Mouse (Mus musculus) hindbrain, embryonic 12.5 days (tissue): Measurements from ENCODE around the gene Amfr. TPM values are rescaled to one million over a fixed set of nuclear protein-coding genes. Genes with fewer than 3 reads are reported as not detected.
"Not testable (repeated sequence)": the region's sequence is repeated elsewhere in the genome, so short reads cannot be mapped to it uniquely, and the experiment has no call there.

Experiments used
- ATAC-seq: fragments of 200-750 bp; cut with Nextera tagmentation; 2 replicates; pipeline ENCODE4 v1.8.0; 2017; ENCODE audit warnings: moderate TSS enrichment; ENCODE audit not compliant: low FRiP score
- H3K27ac ChIP-seq: fragments of 300-500 bp; sonication (generic); 2 replicates; pipeline ENCODE4 v1.5.1; 2016; ENCODE audit warnings: mild to moderate bottlenecking
- H3K27me3 ChIP-seq: fragments of 300-500 bp; sonication (generic); 2 replicates; pipeline ENCODE4 v1.6.1; 2016; ENCODE audit warnings: mild to moderate bottlenecking
- H3K36me3 ChIP-seq: fragments of 300-500 bp; sonication (generic); 2 replicates; pipeline ENCODE4 v1.6.1; 2016; ENCODE audit warnings: mild to moderate bottlenecking
- H3K4me1 ChIP-seq: fragments of 300-500 bp; sonication (generic); 2 replicates; pipeline ENCODE4 v1.6.1; 2016
- H3K4me2 ChIP-seq: fragments of 300-500 bp; sonication (generic); replicated peaks from 2 replicates; pipeline ENCODE4 v1.6.1; 2016; ENCODE audit warnings: mild to moderate bottlenecking
- H3K4me3 ChIP-seq: fragments of 300-500 bp; sonication (generic); 2 replicates; pipeline ENCODE4 v1.5.1; 2016; ENCODE audit warnings: mild to moderate bottlenecking
- H3K9ac ChIP-seq: fragments of 300-500 bp; sonication (generic); 2 replicates; pipeline ENCODE4 v1.6.1; 2016; ENCODE audit warnings: mild to moderate bottlenecking, moderate library complexity
- H3K9me3 ChIP-seq: fragments of 300-500 bp; sonication (generic); replicated peaks from 2 replicates; pipeline ENCODE4 v1.6.1; 2016; ENCODE audit warnings: mild to moderate bottlenecking
- WGBS: fragments of 180-500 bp; shearing (Covaris S2); methylation state at CpG from one replicate; pipeline ENCODE4 v1.1.7; 2016; 5-methylcytosine and 5-hydroxymethylcytosine counted together
- polyA plus RNA-seq: library from polyadenylated mRNA; unstranded; fragments of >200 nt; fragmentation: Nextera tagmentation; extraction: Ambion mirVana; gene quantifications from 2 replicates; pipeline ENCODE4 v1.2.1, GENCODE M21; 2016

Gene Amfr
- 77.4 and 79.4 TPM in 2 replicates for polyA plus RNA-seq

- ATAC-seq: peak; percentile 94
- Histone ChIP-seq H3K4me1 (peaks cover 24% of the 10 kb centered on the region), H3K27me3 (no peaks in the 10 kb centered on the region), H3K36me3 (no peaks in the 10 kb centered on the region), H3K4me3 (peak within 1 kb of the TSS; percentile 94), H3K9ac (peak within 1 kb of the TSS; percentile 98), H3K9me3 (no peaks in the 10 kb centered on the region), H3K27ac (peak within 1 kb of the TSS; percentile 95), H3K4me2 (peak within 1 kb of the TSS; percentile 87)
- WGBS: under 1% methylated on average over 98 of the region's 130 CpGs
These were observed at the start of gene Amfr for GRCm38 (mm10) chr8:94012013-94012951. Amfr (minus strand) TSS chr8:94012842.

- ATAC-seq: no peak
- H3K9me3 ChIP-seq: no peaks in the 10 kb centered on the region
- H3K4me2 ChIP-seq: no peak overlapping the region
- no peak overlapping the region for H3K27ac ChIP-seq
- H3K36me3 ChIP-seq: peaks cover 52% of the 10 kb centered on the region
- H3K9ac ChIP-seq: no peak overlapping the region
- no peaks in the 10 kb centered on the region for H3K4me1 ChIP-seq
- H3K27me3 ChIP-seq: no peaks in the 10 kb centered on the region
- 62% methylated on average over 6 of the region's 6 CpGs for WGBS
- H3K4me3 ChIP-seq: no peak overlapping the region
These were observed 44.7 kb upstream of the Amfr start for GRCm38 (mm10) chr8:94057157-94057854.

GRCm38 (mm10) chr8:94052696-94053095 is 40.1 kb upstream of the Amfr start:
- Histone ChIP-seq H3K9me3 (no peaks in the 10 kb centered on the region), H3K9ac (no peak overlapping the region), H3K4me1 (no peaks in the 10 kb centered on the region), H3K27ac (no peak overlapping the region), H3K4me3 (no peak overlapping the region), H3K27me3 (no peaks in the 10 kb centered on the region), H3K36me3 (peaks cover 35% of the 10 kb centered on the region), H3K4me2 (no peak overlapping the region)
- 84% methylated on average over 12 of the region's 12 CpGs for WGBS
- no peak for ATAC-seq

- no peak overlapping the region for H3K9ac ChIP-seq
- ATAC-seq: no peak
- 99% methylated on average over 2 of the region's 2 CpGs for WGBS
- no peaks in the 10 kb centered on the region for H3K4me1 ChIP-seq
- no peak overlapping the region for H3K4me2 ChIP-seq
- H3K9me3 ChIP-seq: no peaks in the 10 kb centered on the region
- no peak overlapping the region for H3K4me3 ChIP-seq
- H3K27me3 ChIP-seq: no peaks in the 10 kb centered on the region
- peaks cover 21% of the 10 kb centered on the region for H3K36me3 ChIP-seq
- H3K27ac ChIP-seq: no peak overlapping the region
These were observed 35.2 kb upstream of the Amfr start for GRCm38 (mm10) chr8:94047845-94048244.

GRCm38 (mm10) chr8:94037806-94038205 is 25.2 kb upstream of the Amfr start:
- no peaks in the 10 kb centered on the region for H3K27me3 ChIP-seq
- peak overlapping the region; percentile 70 for H3K9ac ChIP-seq
- peak overlapping the region; percentile 77 for H3K4me2 ChIP-seq
- H3K4me3 ChIP-seq: peak overlapping the region; percentile 69
- H3K9me3 ChIP-seq: no peaks in the 10 kb centered on the region
- H3K27ac ChIP-seq: no peak overlapping the region
- H3K4me1 ChIP-seq: peaks cover 24% of the 10 kb centered on the region
- WGBS: 11% methylated on average over 15 of the region's 15 CpGs
- H3K36me3 ChIP-seq: 0 out of 2 replicates have a peak, but pooled peaks cover 4% of the 10 kb centered on the region
- ATAC-seq: no peak

GRCm38 (mm10) chr8:94036944-94037524 is 24.4 kb upstream of the Amfr start, which contains the start of the genes Nudt21 and Ogfod1:
Nudt21 (minus strand) TSS chr8:94037031.
Ogfod1 (plus strand) TSS chr8:94037198.
- 0 out of 2 replicates have a peak, but pooled peaks cover 4% of the 10 kb centered on the region for H3K36me3 ChIP-seq
- H3K27me3 ChIP-seq: no peaks in the 10 kb centered on the region
- H3K4me2 ChIP-seq: peak within 1 kb of the TSS; percentile 86
- ATAC-seq: peak; percentile 98
- no peaks in the 10 kb centered on the region for H3K9me3 ChIP-seq
- peak within 1 kb of the TSS; percentile 70 for H3K9ac ChIP-seq
- H3K4me1 ChIP-seq: peaks cover 24% of the 10 kb centered on the region
- under 1% methylated on average over 41 of the region's 41 CpGs for WGBS
- peak within 1 kb of the TSS; percentile 69 for H3K4me3 ChIP-seq
- H3K27ac ChIP-seq: peak within 1 kb of the TSS; percentile 76

GRCm38 (mm10) chr8:94036541-94036940 is 23.9 kb upstream of the Amfr start:
- Histone ChIP-seq H3K4me2 (peak overlapping the region; percentile 86), H3K4me3 (peak overlapping the region; percentile 69), H3K4me1 (peaks cover 24% of the 10 kb centered on the region), H3K27ac (peak overlapping the region; percentile 76), H3K9ac (peak overlapping the region; percentile 68)
- under 1% methylated on average over 27 of the region's 32 CpGs for WGBS
- H3K36me3 ChIP-seq, H3K27me3 ChIP-seq, H3K9me3 ChIP-seq: not testable (repeated sequence)
- ATAC-seq: peak; percentile 95

- ATAC-seq: no peak
- Histone ChIP-seq H3K27ac (no peak overlapping the region), H3K27me3 (no peaks in the 10 kb centered on the region), H3K9ac (peak overlapping the region; percentile 38; the same call in 1 of the 2 replicates), H3K36me3 (peaks cover 10% of the 10 kb centered on the region), H3K4me2 (peak overlapping the region; percentile 86), H3K4me3 (peak overlapping the region; percentile 69), H3K4me1 (peaks cover 24% of the 10 kb centered on the region), H3K9me3 (no peaks in the 10 kb centered on the region)
- WGBS: 69% methylated on average over 5 of the region's 5 CpGs
These were observed 22.6 kb upstream of the Amfr start for GRCm38 (mm10) chr8:94035200-94035599.

- Histone ChIP-seq H3K27ac (no peak overlapping the region), H3K4me2 (no peak overlapping the region), H3K27me3 (no peaks in the 10 kb centered on the region), H3K4me3 (no peak overlapping the region), H3K9ac (no peak overlapping the region), H3K4me1 (peaks cover 24% of the 10 kb centered on the region), H3K9me3 (no peaks in the 10 kb centered on the region), H3K36me3 (peaks cover 22% of the 10 kb centered on the region)
- 51% methylated on average over 3 of the region's 3 CpGs for WGBS
- no peak for ATAC-seq
These were observed 21.0 kb upstream of the Amfr start for GRCm38 (mm10) chr8:94033601-94034000.

- peaks cover 12% of the 10 kb centered on the region for H3K4me1 ChIP-seq
- H3K27ac ChIP-seq: no peak overlapping the region
- no peak overlapping the region for H3K4me3 ChIP-seq
- H3K9ac ChIP-seq: no peak overlapping the region
- no peak overlapping the region for H3K4me2 ChIP-seq
- 95% methylated on average over 9 of the region's 9 CpGs for WGBS
- no peak for ATAC-seq
- H3K27me3 ChIP-seq: no peaks in the 10 kb centered on the region
- peaks cover 55% of the 10 kb centered on the region for H3K36me3 ChIP-seq
- no peaks in the 10 kb centered on the region for H3K9me3 ChIP-seq
These were observed 17.1 kb upstream of the Amfr start for GRCm38 (mm10) chr8:94029701-94030100.

- Histone ChIP-seq H3K4me2 (no peak overlapping the region), H3K9me3 (no peaks in the 10 kb centered on the region), H3K36me3 (peaks cover 81% of the 10 kb centered on the region), H3K27ac (no peak overlapping the region), H3K27me3 (no peaks in the 10 kb centered on the region), H3K4me3 (no peak overlapping the region), H3K4me1 (no peaks in the 10 kb centered on the region), H3K9ac (no peak overlapping the region)
- ATAC-seq: no peak
- 95% methylated on average over 6 of the region's 6 CpGs for WGBS
These were observed 11.3 kb upstream of the Amfr start for GRCm38 (mm10) chr8:94023916-94024315.
